Mouse (Mus musculus): ENCODE measurements around the gene Oca2.

Gene Oca2

DNA sequence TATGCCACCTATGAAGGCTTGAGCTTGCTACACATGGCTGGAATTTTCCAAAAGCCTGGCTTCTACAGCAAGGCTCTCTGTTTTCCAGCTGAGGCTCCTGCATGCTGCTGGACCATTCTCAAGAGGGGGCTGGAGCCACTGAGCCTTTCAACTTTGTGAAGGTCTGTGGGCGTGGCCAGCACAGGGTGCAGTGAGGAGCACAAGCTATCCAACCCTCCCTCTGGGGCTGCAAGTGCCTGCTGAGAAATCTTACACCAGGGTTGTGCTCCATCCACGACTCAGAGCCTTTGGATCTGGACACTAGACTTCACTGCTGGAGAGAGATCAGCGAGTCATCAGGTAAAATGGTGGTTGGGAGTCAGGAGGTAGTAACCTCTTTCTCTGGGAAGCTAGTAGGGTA lies at the start of gene Oca2:
Oca2 (plus strand) TSS at position 218 of the 400 bp plus-strand sequence.
- no peak for DNase-seq (ENCODE audit: low spot score in 2 of 2)

GRCm38 (mm10) chr7:56191041-56191440 lies 48.5 kb upstream of the Oca2 start:
- no peak for DNase-seq (ENCODE audit: low spot score in 2 of 2)

GRCm38 (mm10) chr7:56191661-56192060 lies 47.9 kb upstream of the Oca2 start:
- no peak for DNase-seq (ENCODE audit: low spot score in 2 of 2)

GRCm38 (mm10) chr7:56201483-56202218 lies 37.9 kb upstream of the Oca2 start:
- no peak for DNase-seq (ENCODE audit: low spot score in 2 of 2)

DNA sequence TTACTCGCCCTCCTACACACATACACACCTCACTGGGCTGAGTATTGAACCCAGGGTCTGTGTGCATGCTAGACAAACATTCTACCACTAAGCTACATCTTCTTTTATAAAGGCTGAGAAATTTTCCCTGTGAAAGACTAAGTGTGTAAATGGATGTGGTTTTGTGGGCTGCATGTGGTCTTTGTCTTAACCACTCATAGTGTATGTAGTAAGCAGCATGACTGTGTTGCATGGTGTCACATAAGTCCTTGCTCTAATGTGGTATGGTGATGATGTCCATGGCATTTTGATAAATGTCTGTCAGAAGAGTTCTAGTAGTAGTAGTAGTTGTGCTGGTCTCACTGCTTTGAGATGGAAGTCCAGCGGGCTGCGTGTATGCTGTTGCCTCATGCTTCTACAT lies 36.7 kb upstream of the Oca2 start:
- no peak for DNase-seq (ENCODE audit: low spot score in 2 of 2)

- DNase-seq (ENCODE audit: low spot score in 2 of 2), result no peak
Measured at GRCm38 (mm10) chr7:56203286-56203685, 36.3 kb upstream of the Oca2 start.

DNA sequence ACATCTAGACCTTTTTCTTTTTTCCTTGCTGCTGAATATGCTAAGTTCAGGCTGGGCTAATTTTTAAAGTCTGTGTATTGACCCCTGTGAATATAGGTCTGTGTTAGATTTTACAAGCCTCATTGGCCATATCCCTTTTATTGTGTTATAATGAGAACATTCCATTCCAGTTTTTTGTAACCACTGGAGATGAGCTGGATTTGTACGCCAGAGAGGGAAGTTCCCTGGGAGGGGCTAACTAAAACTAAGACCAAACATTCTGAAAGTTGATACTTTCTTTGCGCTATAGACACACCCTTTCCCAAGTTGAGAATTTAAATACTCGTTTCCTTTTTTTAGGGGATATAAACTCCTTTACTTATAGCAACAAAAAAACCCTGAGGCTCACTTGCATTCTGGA lies 34.7 kb upstream of the Oca2 start:
- DNase-seq (ENCODE audit: low spot score in 2 of 2), result no peak

GRCm38 (mm10) chr7:56220811-56221210 lies 18.7 kb upstream of the Oca2 start:
- DNase-seq (ENCODE audit: low spot score in 2 of 2), result no peak

DNA sequence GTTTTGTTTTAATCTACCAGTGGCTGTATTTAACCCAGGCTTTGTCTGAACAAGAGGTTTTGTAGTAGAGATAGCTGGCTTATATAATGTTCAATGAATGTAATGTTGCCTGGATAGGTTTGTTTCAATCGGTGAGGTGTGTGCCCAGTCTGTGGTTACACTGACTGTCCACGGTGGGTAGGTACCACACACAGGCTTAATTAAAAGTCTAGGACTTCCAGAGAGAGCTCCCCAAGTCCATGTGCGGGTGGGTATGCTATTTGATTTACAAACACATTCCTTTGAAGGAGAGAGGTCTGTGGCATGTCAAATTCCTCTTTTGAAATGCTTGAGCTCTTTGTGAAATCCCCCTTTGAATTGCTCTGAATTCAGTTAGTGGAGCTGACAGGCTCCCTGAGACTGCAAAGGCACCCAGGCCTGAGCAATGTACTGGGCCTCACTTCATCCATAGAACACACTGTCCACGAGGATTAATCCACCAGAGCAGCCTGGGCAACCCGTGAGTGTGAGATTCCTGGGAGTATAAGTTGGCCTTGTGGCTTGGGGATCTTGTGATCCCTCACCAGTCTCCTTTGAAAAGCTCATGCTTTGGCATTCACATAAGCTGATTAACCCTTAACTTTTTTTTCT lies 3.7 kb upstream of the Oca2 start:
- DNase-seq (ENCODE audit: low spot score in 2 of 2), result no peak

DNA sequence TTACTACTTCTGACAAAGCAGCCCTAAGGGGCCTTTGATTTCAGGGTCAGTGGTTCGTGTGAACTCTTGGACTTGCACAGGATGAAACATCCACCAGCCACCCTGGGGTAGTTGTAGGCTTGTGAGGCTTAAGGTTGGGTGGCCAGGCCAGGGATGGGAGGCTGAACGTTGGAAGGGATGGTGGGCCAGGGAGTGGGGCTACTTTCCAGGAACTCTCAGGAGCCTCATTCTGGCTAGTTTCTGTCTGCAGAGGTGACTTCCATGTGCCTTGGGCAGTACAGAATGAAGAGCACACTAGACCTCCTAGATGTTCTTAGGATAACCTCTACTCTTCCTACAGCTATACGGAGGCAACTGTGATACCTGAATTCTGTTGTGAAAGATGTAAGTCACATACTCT lies 2.9 kb upstream of the Oca2 start:
- DNase-seq (ENCODE audit: low spot score in 2 of 2), result no peak

DNA sequence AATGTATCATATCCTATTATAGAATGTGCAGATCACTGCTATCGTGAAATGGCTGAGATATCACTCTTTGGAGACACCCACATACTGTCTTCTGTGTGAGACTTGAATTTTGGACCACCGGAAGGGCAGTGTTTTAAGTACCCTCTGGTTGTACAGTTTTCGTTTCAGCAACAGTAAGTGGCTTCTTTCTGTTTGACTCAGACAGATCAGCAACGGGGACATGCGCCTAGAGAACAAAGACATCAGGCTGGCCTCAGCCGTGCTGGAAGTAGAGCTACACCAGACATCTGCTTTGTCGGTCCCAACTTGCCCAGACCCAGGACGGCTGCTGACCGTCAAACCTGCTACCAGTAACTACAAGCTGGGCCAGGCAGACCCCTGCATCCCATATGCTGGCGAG lies 15.0 kb downstream of the Oca2 start:
- DNase-seq (ENCODE audit: low spot score in 2 of 2), result no peak

GRCm38 (mm10) chr7:56257875-56258441 lies 18.4 kb downstream of the Oca2 start:
- DNase-seq (ENCODE audit: low spot score in 2 of 2), result no peak

- DNase-seq (ENCODE audit: low spot score in 2 of 2), result no peak
Measured at GRCm38 (mm10) chr7:56277506-56277905, 37.9 kb downstream of the Oca2 start.

- DNase-seq (ENCODE audit: low spot score in 2 of 2), result peak in 1 of 2 experiments; percentile 4
Measured at GRCm38 (mm10) chr7:56291468-56292115, 52.0 kb downstream of the Oca2 start.

DNA sequence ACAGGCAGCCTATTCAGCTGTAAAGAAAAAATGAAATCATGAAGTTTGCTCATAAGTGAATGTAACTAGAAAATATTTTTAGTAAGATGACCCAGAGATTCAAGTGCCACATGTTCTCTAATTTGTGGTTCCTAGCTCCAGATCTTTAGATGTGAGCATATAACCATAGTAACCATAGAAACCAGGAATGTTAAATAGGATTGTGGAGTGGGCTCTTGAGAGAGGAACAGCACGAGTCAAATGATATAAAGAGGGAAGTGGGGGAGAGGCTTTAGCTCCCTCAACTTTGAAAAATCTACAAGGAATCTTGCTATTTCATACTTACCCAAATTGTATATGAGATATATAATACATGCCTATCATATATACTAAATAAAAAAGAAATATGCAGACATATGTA lies 64.8 kb downstream of the Oca2 start:
- no peak for DNase-seq (ENCODE audit: low spot score in 2 of 2)

DNA sequence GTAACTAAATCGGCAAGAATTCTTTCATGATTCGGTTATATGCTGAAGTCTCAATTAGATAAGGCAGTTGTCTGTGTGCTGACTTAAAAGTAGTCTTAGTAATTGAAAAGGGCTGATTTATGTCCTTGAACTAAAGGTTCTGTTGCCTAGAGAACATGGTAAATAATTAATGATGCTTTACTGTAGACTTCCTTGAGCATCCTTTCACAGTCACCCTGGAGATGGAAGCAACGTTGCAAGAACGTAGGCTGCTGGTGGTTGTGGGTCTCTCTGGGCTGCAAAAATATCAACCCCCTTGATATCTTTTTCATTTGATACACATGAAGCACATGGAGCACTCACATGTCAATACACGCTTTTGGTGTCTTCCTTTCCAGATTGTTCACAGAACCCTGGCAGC lies 74.8 kb downstream of the Oca2 start:
- DNase-seq (ENCODE audit: low spot score in 2 of 2), result no peak

- no peak for DNase-seq (ENCODE audit: low spot score in 2 of 2)
Measured at GRCm38 (mm10) chr7:56315630-56316529, 76.3 kb downstream of the Oca2 start.

DNA sequence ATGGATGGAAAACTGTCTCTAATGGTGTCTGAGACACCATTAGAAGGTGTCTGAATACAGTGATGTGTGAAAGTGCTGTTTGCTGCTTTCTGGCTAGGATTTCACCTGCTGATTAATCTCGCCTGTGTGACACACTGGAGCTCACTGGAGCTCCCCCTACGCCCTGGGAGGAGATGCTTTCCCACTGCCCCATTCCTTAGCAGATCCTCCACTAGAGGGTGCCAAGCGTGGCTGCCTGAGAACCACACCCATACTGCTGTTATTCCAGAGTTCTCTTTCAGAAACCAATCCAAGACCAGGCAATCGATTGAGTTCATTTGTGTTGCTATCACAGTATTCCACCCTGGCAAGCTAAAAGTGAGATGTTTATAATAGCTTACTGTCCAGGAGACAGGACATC lies 88.2 kb downstream of the Oca2 start:
- no peak for DNase-seq (ENCODE audit: low spot score in 2 of 2)

DNA sequence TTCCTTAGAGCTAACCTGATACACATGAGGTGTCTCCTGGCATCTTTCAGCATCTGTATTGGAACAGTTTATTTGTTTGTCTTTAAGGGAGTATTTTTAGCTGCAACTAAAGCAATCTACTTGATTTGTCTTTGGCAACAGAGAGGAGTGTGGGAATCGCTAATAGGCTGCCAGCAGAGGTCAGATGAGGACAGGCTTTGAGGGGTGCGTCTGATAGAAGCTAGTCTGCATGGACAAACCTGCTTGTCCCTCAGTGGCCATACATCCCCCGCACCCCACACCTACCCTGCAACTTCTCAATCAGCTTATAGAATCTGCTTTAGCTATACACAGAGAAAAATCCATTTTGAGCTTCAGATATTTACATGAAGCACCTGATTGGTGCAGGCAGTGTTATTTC lies 109.0 kb downstream of the Oca2 start:
- DNase-seq (ENCODE audit: low spot score in 2 of 2), result no peak

GRCm38 (mm10) chr7:56356658-56357342 lies 117.2 kb downstream of the Oca2 start:
- DNase-seq (ENCODE audit: low spot score in 2 of 2), result no peak

DNA sequence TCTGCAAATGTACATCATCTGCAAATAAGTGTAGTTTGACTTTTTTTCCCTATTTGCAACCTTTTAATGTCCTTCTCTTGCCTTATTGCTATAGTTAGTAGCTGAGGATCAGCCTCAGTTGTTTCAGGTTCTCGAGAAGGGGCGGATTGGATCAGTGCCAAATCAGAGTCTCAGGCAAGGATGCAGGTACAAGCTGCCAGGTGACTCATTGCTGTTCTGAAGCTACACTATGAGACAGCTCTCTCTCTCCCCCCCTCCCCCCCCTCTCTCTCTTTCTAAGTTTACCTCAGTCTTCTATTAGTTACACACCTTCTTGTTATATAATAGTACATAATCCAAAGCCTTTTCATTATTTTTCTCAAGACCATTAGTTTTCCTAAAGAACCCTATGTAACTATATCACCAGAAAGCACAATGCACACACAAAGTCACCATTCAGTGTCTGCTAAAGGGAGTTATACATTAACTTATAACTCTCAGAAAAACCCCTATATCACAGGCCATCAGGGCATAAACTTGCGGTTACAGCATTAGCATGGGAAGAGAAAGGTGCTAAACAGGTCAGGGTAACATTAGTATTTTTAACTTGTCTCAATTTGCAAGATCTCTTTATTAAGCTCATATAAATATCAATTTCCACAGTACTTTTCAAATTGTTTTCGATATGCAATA lies 142.3 kb downstream of the Oca2 start:
- DNase-seq (ENCODE audit: low spot score in 2 of 2), result no peak
